Mouse (Mus musculus) common myeloid progenitor, adult 5-6 weeks (primary cell): ENCODE measurements around the gene Tmem217. TPM values are rescaled to one million over a fixed set of nuclear protein-coding genes. Genes with fewer than 3 reads are reported as not detected.

ENCODE experiments used
- ATAC-seq: replicated peaks from 2 replicates; pipeline ENCODE4 v1.8.0; 2016; ENCODE audit warnings: low read depth, mild to moderate bottlenecking, moderate TSS enrichment, inconsistent platforms; ENCODE audit not compliant: poor library complexity, severe bottlenecking
- total RNA-seq: library from RNA; stranded (forward); fragments of 200-1000, 187-1606 nt; gene quantifications from 2 replicates; pipeline ENCODE4 v1.2.3, GENCODE M21; 2017

Tmem217 gene
- total RNA-seq, 1 experiment from 2014 or later, result 0.05 TPM

GRCm38 (mm10) chr17:29490713-29491581 is 61.2 kb downstream of the Tmem217 start, which contains the start of gene Pim1:
Pim1 (plus strand) TSS chr17:29490753.
- peak; percentile 20 for ATAC-seq

- ATAC-seq, result peak; percentile 67
These were observed 62.0 kb downstream of the Tmem217 start for GRCm38 (mm10) chr17:29489971-29490712.

GRCm38 (mm10) chr17:29488978-29489970 is 62.9 kb downstream of the Tmem217 start:
- peak; percentile 27 for ATAC-seq

GRCm38 (mm10) chr17:29488257-29488977 is 63.8 kb downstream of the Tmem217 start:
- ATAC-seq, result no peak

DNA sequence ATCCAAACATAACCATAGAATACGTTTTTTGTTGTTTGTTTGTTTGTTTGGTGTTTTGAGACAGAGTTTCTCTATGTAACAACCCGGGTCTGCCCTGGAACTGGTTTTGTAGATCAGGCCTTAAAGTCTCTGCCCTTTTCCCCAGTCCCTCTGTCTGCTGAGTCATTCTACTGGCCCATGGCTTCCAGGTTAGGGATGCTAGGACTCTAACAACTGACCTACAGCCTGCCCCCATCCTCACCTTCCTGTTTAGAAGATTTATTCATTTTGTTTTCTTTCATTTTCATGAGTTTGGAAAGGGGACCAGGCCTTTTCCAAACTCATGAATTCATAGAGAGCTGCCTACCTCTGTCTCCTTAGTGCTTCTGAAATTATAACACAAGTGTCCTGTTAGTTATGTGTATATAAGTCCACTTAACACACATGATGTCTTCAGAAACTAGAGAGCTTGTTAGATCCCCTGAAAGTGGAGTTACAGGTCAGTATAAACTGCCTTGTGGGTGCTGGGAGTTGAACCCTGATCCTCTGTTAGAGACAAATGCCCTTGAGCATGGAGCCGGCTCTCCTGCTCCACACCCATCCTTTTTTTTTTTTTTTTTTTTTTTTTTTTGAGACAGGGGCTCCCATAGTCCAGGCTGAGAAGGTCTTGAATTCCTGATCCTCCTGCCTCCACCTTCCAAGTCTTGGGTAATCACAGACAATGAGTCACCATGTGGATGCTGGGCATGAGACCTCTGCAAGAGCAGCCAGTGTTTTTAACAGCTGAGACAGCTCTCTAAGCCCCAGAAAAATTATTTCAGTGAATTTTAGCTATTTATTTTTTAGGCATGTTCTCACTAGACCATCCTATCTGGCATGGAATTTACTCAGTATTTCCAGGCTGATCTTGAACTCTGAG is 66.6 kb downstream of the Tmem217 start:
- ATAC-seq, result no peak

GRCm38 (mm10) chr17:29484431-29484830 is 67.8 kb downstream of the Tmem217 start:
- no peak for ATAC-seq

DNA sequence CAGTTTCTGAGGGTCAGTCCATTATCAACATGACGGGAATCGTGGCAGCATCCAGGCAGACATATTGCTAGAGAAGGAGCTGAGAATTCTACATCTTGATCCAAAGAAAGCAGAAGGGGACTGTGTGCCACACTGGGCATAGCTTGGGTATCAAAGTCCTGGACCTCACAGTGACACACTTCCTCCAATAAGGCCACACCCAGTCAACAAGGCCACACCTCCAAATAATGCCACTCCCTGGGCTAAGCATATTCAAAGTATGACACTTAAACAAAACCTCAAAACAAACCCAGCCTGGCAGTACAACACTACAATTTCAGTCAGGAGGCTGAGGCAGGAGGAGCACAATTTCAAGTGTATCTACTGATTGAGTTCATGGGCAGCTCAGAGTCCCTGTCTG is 68.9 kb downstream of the Tmem217 start:
- no peak for ATAC-seq

- no peak for ATAC-seq
These were observed 69.6 kb downstream of the Tmem217 start for GRCm38 (mm10) chr17:29482632-29483031.

GRCm38 (mm10) chr17:29480256-29480655 is 71.9 kb downstream of the Tmem217 start:
- ATAC-seq, result no peak

DNA sequence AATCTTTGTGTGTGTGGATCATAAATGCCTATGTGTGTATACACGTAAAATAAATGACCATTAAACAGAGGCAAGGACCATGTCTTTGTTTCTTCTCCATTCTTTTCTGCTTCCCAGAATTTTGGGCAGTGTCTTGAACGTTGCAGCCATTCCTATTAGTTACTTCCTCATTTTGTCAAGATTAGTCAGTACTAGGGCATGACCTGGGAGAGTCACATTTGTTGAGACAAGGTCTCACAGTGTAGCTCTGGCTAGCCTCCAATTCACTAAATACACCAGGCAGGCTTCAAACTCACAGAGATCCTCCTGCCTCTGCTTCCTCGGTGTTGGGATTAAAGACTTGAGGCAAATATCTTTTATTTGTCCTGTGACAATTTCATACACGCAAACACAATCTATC is 73.9 kb downstream of the Tmem217 start:
- ATAC-seq, result 0 out of 2 replicates have a peak, but pooled peaks have one; percentile 50

GRCm38 (mm10) chr17:29477357-29477756 is 74.8 kb downstream of the Tmem217 start:
- ATAC-seq, result no peak

GRCm38 (mm10) chr17:29476461-29476860 is 75.7 kb downstream of the Tmem217 start:
- ATAC-seq, result no peak

Other genes starting within 250 kb of the Tmem217 start
- gene Pi16, start 234.7 kb downstream of the Tmem217 start, total RNA-seq, result 2.4 and 2.9 TPM in 2 replicates
- 56.5 and 76.6 TPM in 2 replicates for gene Mtch1, start 204.5 kb downstream of the Tmem217 start, total RNA-seq
- 23.9 and 39.0 TPM in 2 replicates for gene Fgd2, start 191.5 kb downstream of the Tmem217 start, total RNA-seq
- 205 and 249 TPM in 2 replicates for gene Pim1, start 61.6 kb downstream of the Tmem217 start, total RNA-seq
- not detected in 2 replicates for gene Gm17657, start 2.7 kb downstream of the Tmem217 start, total RNA-seq
- 7.0 and 9.6 TPM in 2 replicates for gene Tbc1d22b, start 2.6 kb downstream of the Tmem217 start, total RNA-seq
- gene Rnf8, start 62.4 kb upstream of the Tmem217 start, total RNA-seq, result 54.3 and 60.8 TPM in 2 replicates
- gene Gm28043, start 62.5 kb upstream of the Tmem217 start, total RNA-seq, result 3.7 and 12.3 TPM in 2 replicates
- 150 and 172 TPM in 2 replicates for gene Cmtr1, start 108.2 kb upstream of the Tmem217 start, total RNA-seq
- 12.8 and 30.5 TPM in 2 replicates for gene Ccdc167, start 164.7 kb upstream of the Tmem217 start, total RNA-seq